Mouse (Mus musculus) liver, adult 2 months (tissue): ENCODE measurements around the gene Gna13. TPM values are rescaled to one million over a fixed set of nuclear protein-coding genes. Genes with fewer than 3 reads are reported as not detected.
"Not testable (repeated sequence)": the region's sequence is repeated elsewhere in the genome, so short reads cannot be mapped to it uniquely, and the experiment has no call there.

Source experiments
- DNase-seq: peaks from one replicate; pipeline ENCODE4 v3.0.0-alpha.2; 2011; ENCODE audit warnings: low read depth, low spot score; ENCODE audit errors: extremely low read depth
- H3K27ac ChIP-seq: fragments of 200-500 bp; replicated peaks from 2 replicates; pipeline ENCODE4 v1.5.1; 2012; ENCODE audit warnings: low read depth, mild to moderate bottlenecking, control low read depth, inconsistent platforms, low read length; ENCODE audit not compliant: insufficient read depth
- H3K27me3 ChIP-seq: fragments of 200-500 bp; 2 replicates; pipeline ENCODE4 v1.6.1; 2012; ENCODE audit warnings: mild to moderate bottlenecking, moderate library complexity, low read length, inconsistent platforms; ENCODE audit not compliant: control insufficient read depth, insufficient read depth
- H3K36me3 ChIP-seq: fragments of 200-500 bp; 2 replicates; pipeline ENCODE4 v1.6.1; 2012; ENCODE audit warnings: low read length, inconsistent platforms; ENCODE audit not compliant: control insufficient read depth, insufficient read depth
- H3K4me1 ChIP-seq: fragments of 200-500 bp; 2 replicates; pipeline ENCODE4 v1.6.1; 2011; ENCODE audit warnings: low read length; ENCODE audit not compliant: control insufficient read depth, insufficient read depth
- H3K4me3 ChIP-seq: fragments of 200-500 bp; 2 replicates; pipeline ENCODE4 v1.5.1; 2011; ENCODE audit warnings: low read depth, mild to moderate bottlenecking, control low read depth, low read length, moderate library complexity; ENCODE audit not compliant: insufficient read depth
- H3K79me2 ChIP-seq: fragments of 200-500 bp; 2 replicates; pipeline ENCODE4 v1.6.1; 2012; ENCODE audit warnings: inconsistent platforms, mild to moderate bottlenecking, low read length, moderate library complexity; ENCODE audit not compliant: control insufficient read depth, insufficient read depth
- H3K9ac ChIP-seq: fragments of 200-500 bp; 2 replicates; pipeline ENCODE4 v1.6.1; 2012; ENCODE audit warnings: low read depth, mild to moderate bottlenecking, control low read depth, inconsistent platforms, low read length
- CTCF ChIP-seq: fragments of 200-500 bp; IDR thresholded peaks from 2 replicates; pipeline ENCODE4 v1.5.1; 2011; ENCODE audit warnings: low read depth, low read length, control low read depth
- POLR2A ChIP-seq: fragments of 200-500 bp; IDR thresholded peaks from 2 replicates; pipeline ENCODE4 v1.6.1; 2011; ENCODE audit warnings: low read length, control low read depth; ENCODE audit not compliant: insufficient read depth; ENCODE audit errors: extremely low read depth
- whole genome bisulfite sequencing: fragments of 180-500 bp; shearing (Covaris S2); methylation state at CpG from one replicate; pipeline ENCODE4 v1.1.7; 2018; 5-methylcytosine and 5-hydroxymethylcytosine counted together
- polyA plus RNA-seq: library from polyadenylated mRNA; depleted of rRNA; stranded (reverse); fragments of >200 nt; gene quantifications from 2 replicates; pipeline ENCODE4 v1.2.3, GENCODE M21; 2012
- total RNA-seq: library from RNA; depleted of rRNA; stranded (reverse); fragments of >200 nt; gene quantifications from 2 replicates; pipeline ENCODE4 v1.2.3, GENCODE M21; 2014

Gene Gna13
- total and polyA plus RNA-seq, 2 experiments = 13.7 to 18.0 TPM

DNA sequence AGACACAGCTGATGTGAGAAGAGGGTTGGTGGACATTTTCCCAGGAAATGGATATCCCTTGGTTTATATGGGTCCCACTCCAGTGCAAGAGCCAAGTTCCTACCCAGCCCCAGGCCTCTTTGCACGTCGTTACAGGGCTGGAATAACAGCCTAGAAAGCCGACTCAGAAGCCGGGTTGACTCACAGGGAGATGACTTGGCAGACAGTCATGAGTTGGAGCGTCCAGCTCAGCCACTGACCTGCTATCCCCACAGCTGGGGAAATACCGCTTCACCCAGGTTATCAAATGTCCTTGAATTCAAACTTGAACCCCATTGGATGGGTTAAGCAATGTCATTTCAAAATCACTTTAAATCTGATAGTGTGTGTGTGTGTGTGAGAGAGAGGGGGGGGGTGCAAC, 29.9 kb upstream of the Gna13 start:
- 14% methylated on average over 6 of the region's 6 CpGs for WGBS
- DNase-seq = peak; percentile 86
- Histone ChIP-seq H3K4me3 (no peak overlapping the region), H3K9ac (no peak overlapping the region), H3K79me2 (no peaks in the 10 kb centered on the region), H3K4me1 (peaks cover 5% of the 10 kb centered on the region; the same call in 1 of the 2 replicates), H3K27ac (no peak overlapping the region), H3K36me3 (no peaks in the 10 kb centered on the region), H3K27me3 (no peaks in the 10 kb centered on the region)
- TF ChIP-seq CTCF (no peak), POLR2A (no peak)

DNA sequence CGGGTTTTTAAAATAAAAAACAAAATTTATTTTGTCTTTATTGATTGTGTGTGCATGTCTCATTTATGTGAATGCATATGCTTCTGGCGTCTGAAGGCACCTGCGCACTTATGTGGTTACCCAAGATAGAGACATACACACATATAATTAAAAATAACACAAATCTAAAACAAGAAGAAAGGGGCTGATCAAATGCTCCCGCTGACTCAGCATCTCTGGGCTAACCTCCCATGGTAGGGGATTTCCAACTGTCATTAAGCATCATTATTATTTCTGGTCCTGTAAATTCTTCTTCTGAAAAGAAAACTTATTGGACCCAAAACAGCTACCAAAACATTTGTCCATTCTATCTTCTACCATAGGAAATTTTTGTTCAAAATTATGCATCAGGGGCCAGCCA, 27.9 kb upstream of the Gna13 start:
- peaks cover 5% of the 10 kb centered on the region; the same call in 1 of the 2 replicates for H3K4me1 ChIP-seq
- H3K27ac ChIP-seq = no peak overlapping the region
- H3K79me2 ChIP-seq = no peaks in the 10 kb centered on the region
- no peaks in the 10 kb centered on the region for H3K36me3 ChIP-seq
- no peak overlapping the region for H3K4me3 ChIP-seq
- no peaks in the 10 kb centered on the region for H3K27me3 ChIP-seq
- 95% methylated on average over 4 of the region's 4 CpGs for WGBS
- no peak for DNase-seq
- no peak overlapping the region for H3K9ac ChIP-seq
- TF ChIP-seq CTCF (no peak), POLR2A (no peak)

DNA sequence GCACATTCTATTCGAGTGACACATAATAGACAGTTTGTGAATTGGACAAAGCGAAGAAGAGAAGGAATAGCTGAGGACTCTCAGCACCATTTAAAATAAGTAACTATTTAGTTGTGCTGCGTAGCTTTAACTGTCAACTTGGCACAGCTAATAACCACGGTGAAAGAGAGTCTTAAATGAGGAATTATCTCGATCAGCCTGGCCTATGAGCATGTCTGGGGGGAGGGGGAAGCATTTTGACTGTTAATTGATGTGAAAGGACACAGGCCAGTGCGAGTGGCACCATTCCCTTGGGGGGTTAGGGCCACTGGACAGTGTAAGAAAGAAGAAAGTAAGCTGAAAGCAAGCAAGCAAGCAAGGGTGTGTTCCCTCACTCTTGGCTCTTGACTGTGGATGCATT, 26.7 kb upstream of the Gna13 start:
- Histone ChIP-seq H3K4me3 (no peak overlapping the region), H3K36me3 (no peaks in the 10 kb centered on the region), H3K79me2 (no peaks in the 10 kb centered on the region), H3K4me1 (peaks cover 11% of the 10 kb centered on the region; the same call in 1 of the 2 replicates), H3K27me3 (no peaks in the 10 kb centered on the region), H3K27ac (no peak overlapping the region), H3K9ac (no peak overlapping the region)
- no peak for TF ChIP-seq POLR2A
- TF ChIP-seq CTCF = no peak
- no peak for DNase-seq
- 64% methylated on average over 6 of the region's 6 CpGs for WGBS

DNA sequence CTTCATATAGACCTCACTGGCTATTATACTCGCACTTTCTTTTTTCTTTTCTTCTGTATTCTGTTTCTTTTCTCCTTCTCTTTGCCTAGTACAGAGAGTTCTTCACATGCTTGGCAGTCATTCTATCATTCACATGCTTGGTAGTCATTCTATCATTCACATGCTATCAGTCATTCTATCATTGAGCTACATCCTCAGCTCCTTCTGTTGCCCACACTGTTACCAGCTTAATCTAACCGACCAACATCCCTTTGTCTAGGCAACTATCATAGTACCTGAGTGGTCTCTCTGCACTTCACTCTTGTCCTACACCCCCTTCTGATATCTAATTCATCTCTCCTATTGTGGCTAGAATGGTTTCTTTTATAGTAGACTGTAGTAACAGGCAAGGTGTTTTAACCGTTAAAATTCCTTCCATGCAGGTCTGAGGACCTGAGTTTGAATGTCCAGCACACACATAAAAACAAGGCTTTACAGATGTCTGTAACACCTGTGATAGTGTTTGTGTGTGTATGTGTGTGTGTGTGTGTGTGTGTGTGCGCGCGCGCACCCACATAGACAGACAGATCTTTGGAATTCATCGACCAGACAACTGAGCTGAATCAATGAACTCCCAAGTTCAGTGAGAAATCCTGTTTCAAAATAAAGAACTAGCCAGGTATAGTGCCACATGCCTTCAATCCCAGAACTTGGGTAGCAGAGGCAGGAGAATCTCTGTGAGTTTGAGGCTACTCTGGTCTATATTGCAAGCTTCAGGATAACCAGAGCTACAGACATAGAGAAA, 23.3 kb upstream of the Gna13 start:
- TF ChIP-seq POLR2A (no peak), CTCF (no peak)
- no peaks in the 10 kb centered on the region for H3K27me3 ChIP-seq
- 56% methylated on average over 8 of the region's 8 CpGs for WGBS
- H3K9ac ChIP-seq = no peak overlapping the region
- H3K36me3 ChIP-seq = no peaks in the 10 kb centered on the region
- no peak overlapping the region for H3K4me3 ChIP-seq
- H3K4me1 ChIP-seq = peaks cover 10% of the 10 kb centered on the region; the same call in 1 of the 2 replicates
- no peak overlapping the region for H3K27ac ChIP-seq
- no peaks in the 10 kb centered on the region for H3K79me2 ChIP-seq
- DNase-seq = peak; percentile 76

DNA sequence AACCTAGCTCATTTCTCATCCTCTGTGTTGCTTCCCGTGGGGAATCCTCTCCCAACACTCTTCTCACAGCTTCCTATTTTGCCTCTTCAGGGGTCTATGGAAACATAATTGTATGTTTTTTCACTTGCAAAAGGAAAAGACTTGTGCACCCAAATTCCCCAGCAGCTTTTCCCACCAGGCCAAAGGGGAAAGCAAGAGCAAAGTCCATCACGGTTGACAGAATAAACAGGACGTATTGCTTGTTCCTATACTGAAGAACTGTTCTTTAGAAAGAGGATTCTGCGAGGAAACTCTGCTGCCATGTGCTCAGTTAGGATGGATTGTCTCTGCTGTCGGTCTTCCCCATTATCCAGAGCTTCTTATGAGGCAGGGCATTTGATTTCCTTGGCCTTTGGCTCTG, 22.1 kb upstream of the Gna13 start:
- peaks cover 10% of the 10 kb centered on the region; the same call in 1 of the 2 replicates for H3K4me1 ChIP-seq
- H3K36me3 ChIP-seq = no peaks in the 10 kb centered on the region
- peak; percentile 52 for DNase-seq
- TF ChIP-seq POLR2A = no peak
- no peak for TF ChIP-seq CTCF
- no peaks in the 10 kb centered on the region for H3K27me3 ChIP-seq
- H3K4me3 ChIP-seq = no peak overlapping the region
- no peaks in the 10 kb centered on the region for H3K79me2 ChIP-seq
- 44% methylated on average over 5 of the region's 5 CpGs for WGBS
- H3K27ac ChIP-seq = no peak overlapping the region
- no peak overlapping the region for H3K9ac ChIP-seq

DNA sequence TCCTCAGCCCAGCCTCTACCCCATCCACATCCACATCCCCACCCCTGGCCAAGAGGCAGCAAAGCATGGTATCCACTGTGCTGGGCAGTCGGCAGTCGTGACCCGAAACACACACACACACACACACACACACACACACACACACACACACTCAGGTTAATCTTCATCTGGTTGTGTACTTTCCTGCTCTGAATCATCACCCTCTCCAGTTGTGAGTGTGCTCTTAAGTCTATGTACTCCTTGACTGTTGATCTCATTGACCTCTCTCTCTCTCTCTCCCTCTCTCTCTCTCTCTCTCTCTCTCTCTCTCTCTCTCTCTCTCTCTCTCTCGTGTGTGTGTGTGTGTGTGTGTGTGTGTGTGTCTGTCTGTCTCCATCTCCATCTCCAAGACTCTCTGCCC, 20.0 kb upstream of the Gna13 start:
- H3K27ac ChIP-seq, H3K4me3 ChIP-seq, H3K9ac ChIP-seq, H3K27me3 ChIP-seq, H3K36me3 ChIP-seq, H3K79me2 ChIP-seq, DNase-seq: not testable (repeated sequence)
- peaks cover 17% of the 10 kb centered on the region for H3K4me1 ChIP-seq
- 91% methylated on average over 3 of the region's 4 CpGs for WGBS
